Mouse (Mus musculus) stomach, embryonic 15.5 days (tissue): ENCODE results near the gene Cilp. TPM values are rescaled to one million over a fixed set of nuclear protein-coding genes. Genes with fewer than 3 reads are reported as not detected.
"Not testable (repeated sequence)": the region's sequence is repeated elsewhere in the genome, so short reads cannot be mapped to it uniquely, and the experiment has no call there.

ENCODE experiments used
- ATAC-seq: fragments of 200-750 bp; cut with Nextera tagmentation; 2 replicates; pipeline ENCODE4 v1.8.0; 2017; ENCODE audit warnings: low read depth, moderate number of reproducible peaks, moderate TSS enrichment; ENCODE audit not compliant: insufficient read depth, low FRiP score
- H3K27ac ChIP-seq: fragments of 300-500 bp; sonication (generic); 2 replicates; pipeline ENCODE4 v1.5.1; 2015; ENCODE audit warnings: mild to moderate bottlenecking, inconsistent platforms
- H3K27me3 ChIP-seq: fragments of 300-500 bp; sonication (generic); replicated peaks from 2 replicates; pipeline ENCODE4 v1.6.1; 2015; ENCODE audit warnings: inconsistent platforms
- H3K36me3 ChIP-seq: fragments of 300-500 bp; sonication (generic); 2 replicates; pipeline ENCODE4 v1.6.1; 2015; ENCODE audit warnings: inconsistent platforms
- H3K4me1 ChIP-seq: fragments of 300-500 bp; sonication (generic); 2 replicates; pipeline ENCODE4 v1.6.1; 2015; ENCODE audit warnings: inconsistent platforms
- H3K4me2 ChIP-seq: fragments of 300-500 bp; sonication (generic); 2 replicates; pipeline ENCODE4 v1.6.1; 2015; ENCODE audit warnings: mild to moderate bottlenecking, inconsistent platforms
- H3K4me3 ChIP-seq: fragments of 300-500 bp; sonication (generic); replicated peaks from 2 replicates; pipeline ENCODE4 v1.5.1; 2015; ENCODE audit warnings: inconsistent platforms
- H3K9ac ChIP-seq: fragments of 300-500 bp; sonication (generic); 2 replicates; pipeline ENCODE4 v1.6.1; 2015; ENCODE audit warnings: inconsistent platforms
- H3K9me3 ChIP-seq: fragments of 300-500 bp; sonication (generic); 2 replicates; pipeline ENCODE4 v1.6.1; 2016; ENCODE audit warnings: inconsistent platforms
- WGBS: fragments of 180-500 bp; shearing (Covaris S2); methylation state at CpG from one replicate; pipeline ENCODE4 v1.1.7; 2015; 5-methylcytosine and 5-hydroxymethylcytosine counted together
- polyA plus RNA-seq: library from polyadenylated mRNA; unstranded; fragments of >200 nt; fragmentation: Nextera tagmentation; extraction: Ambion mirVana; gene quantifications from 2 replicates; pipeline ENCODE4 v1.2.1, GENCODE M21; 2015

Cilp gene
- polyA plus RNA-seq = 0.82 and 0.95 TPM in 2 replicates

GRCm38 (mm10) chr9:65264959-65265358 is at the start of gene Cilp:
Gene Cilp (plus strand): TSS chr9:65265180.
- Histone ChIP-seq H3K36me3 (no peaks in the 10 kb centered on the region), H3K27ac (no peak within 1 kb of the TSS), H3K4me3 (no peak within 1 kb of the TSS), H3K9ac (no peak within 1 kb of the TSS), H3K4me2 (no peak within 1 kb of the TSS), H3K9me3 (no peaks in the 10 kb centered on the region), H3K27me3 (no peaks in the 10 kb centered on the region), H3K4me1 (no peaks in the 10 kb centered on the region)
- WGBS = 32% methylated on average over 5 of the region's 5 CpGs
- ATAC-seq = no peak

GRCm38 (mm10) chr9:65215494-65216126 is 49.4 kb upstream of the Cilp start:
- H3K36me3 ChIP-seq = no peaks in the 10 kb centered on the region
- H3K27ac ChIP-seq = peak overlapping the region; percentile 94
- peak overlapping the region; percentile 75 for H3K9ac ChIP-seq
- H3K9me3 ChIP-seq = no peaks in the 10 kb centered on the region
- no peaks in the 10 kb centered on the region for H3K27me3 ChIP-seq
- H3K4me1 ChIP-seq = peaks cover 14% of the 10 kb centered on the region; the same call in 1 of the 2 replicates
- 1% methylated on average over 31 of the region's 31 CpGs for WGBS
- peak; percentile 81 for ATAC-seq
- H3K4me3 ChIP-seq = peak overlapping the region; percentile 69
- peak overlapping the region; percentile 88 for H3K4me2 ChIP-seq

GRCm38 (mm10) chr9:65216972-65217371 is 48.0 kb upstream of the Cilp start:
- Histone ChIP-seq H3K27ac (peak overlapping the region; percentile 48; the same call in 1 of the 2 replicates), H3K4me2 (peak overlapping the region; percentile 88; the same call in 1 of the 2 replicates), H3K36me3 (no peaks in the 10 kb centered on the region), H3K4me3 (no peak overlapping the region), H3K9me3 (no peaks in the 10 kb centered on the region), H3K27me3 (no peaks in the 10 kb centered on the region), H3K9ac (no peak overlapping the region), H3K4me1 (peaks cover 14% of the 10 kb centered on the region; the same call in 1 of the 2 replicates)
- WGBS = 34% methylated on average over 8 of the region's 8 CpGs
- ATAC-seq = no peak

- peak overlapping the region; percentile 48 for H3K27ac ChIP-seq
- no peaks in the 10 kb centered on the region for H3K27me3 ChIP-seq
- no peak for ATAC-seq
- H3K4me2 ChIP-seq = peak overlapping the region; percentile 6; the same call in 1 of the 2 replicates
- no peak overlapping the region for H3K9ac ChIP-seq
- WGBS = 53% methylated on average over 6 of the region's 6 CpGs
- H3K4me1 ChIP-seq = peaks cover 14% of the 10 kb centered on the region; the same call in 1 of the 2 replicates
- H3K4me3 ChIP-seq = no peak overlapping the region
- H3K36me3 ChIP-seq = no peaks in the 10 kb centered on the region
- H3K9me3 ChIP-seq = no peaks in the 10 kb centered on the region
Measured at GRCm38 (mm10) chr9:65217661-65218060, 47.3 kb upstream of the Cilp start.

GRCm38 (mm10) chr9:65218916-65219315 is 46.1 kb upstream of the Cilp start:
- H3K4me1 ChIP-seq = peaks cover 14% of the 10 kb centered on the region; the same call in 1 of the 2 replicates
- H3K9ac ChIP-seq = no peak overlapping the region
- H3K4me2 ChIP-seq = no peak overlapping the region
- no peak overlapping the region for H3K4me3 ChIP-seq
- no peaks in the 10 kb centered on the region for H3K9me3 ChIP-seq
- no peak overlapping the region for H3K27ac ChIP-seq
- ATAC-seq = no peak
- H3K36me3 ChIP-seq = no peaks in the 10 kb centered on the region
- WGBS = 70% methylated on average over 1 of the region's 1 CpGs
- H3K27me3 ChIP-seq = no peaks in the 10 kb centered on the region

- not testable (repeated sequence) for H3K9me3 ChIP-seq, H3K36me3 ChIP-seq, H3K4me3 ChIP-seq, H3K4me1 ChIP-seq, ATAC-seq, H3K27me3 ChIP-seq, H3K9ac ChIP-seq, H3K4me2 ChIP-seq, H3K27ac ChIP-seq
- WGBS = 50% methylated on average over 3 of the region's 3 CpGs
Measured at GRCm38 (mm10) chr9:65220398-65220797, 44.6 kb upstream of the Cilp start.

GRCm38 (mm10) chr9:65223927-65224326 is 41.1 kb upstream of the Cilp start:
- WGBS = 77% methylated on average over 6 of the region's 6 CpGs

GRCm38 (mm10) chr9:65225795-65226194 is 39.2 kb upstream of the Cilp start:
- Histone ChIP-seq H3K4me2 (no peak overlapping the region), H3K36me3 (0 out of 2 replicates have a peak, but pooled peaks cover 3% of the 10 kb centered on the region), H3K9me3 (no peaks in the 10 kb centered on the region), H3K27me3 (no peaks in the 10 kb centered on the region), H3K4me3 (no peak overlapping the region), H3K9ac (no peak overlapping the region), H3K4me1 (no peaks in the 10 kb centered on the region), H3K27ac (no peak overlapping the region)
- no peak for ATAC-seq
- WGBS = 42% methylated on average over 4 of the region's 4 CpGs

More at GRCm38 (mm10) chr9:65223927-65224326, 41.1 kb upstream of the Cilp start:
- Histone ChIP-seq H3K27me3 (no peaks in the 10 kb centered on the region), H3K4me2 (no peak overlapping the region), H3K9ac (no peak overlapping the region), H3K9me3 (no peaks in the 10 kb centered on the region), H3K4me3 (no peak overlapping the region), H3K27ac (no peak overlapping the region), H3K36me3 (no peaks in the 10 kb centered on the region), H3K4me1 (no peaks in the 10 kb centered on the region)
- no peak for ATAC-seq

GRCm38 (mm10) chr9:65230250-65230649 is 34.7 kb upstream of the Cilp start:
- H3K36me3 ChIP-seq = 0 out of 2 replicates have a peak, but pooled peaks cover 3% of the 10 kb centered on the region
- H3K9me3 ChIP-seq = no peaks in the 10 kb centered on the region
- H3K27ac ChIP-seq = no peak overlapping the region
- 0 out of 2 replicates have a peak, but pooled peaks cover 4% of the 10 kb centered on the region for H3K4me1 ChIP-seq
- H3K4me3 ChIP-seq = no peak overlapping the region
- no peak for ATAC-seq
- H3K4me2 ChIP-seq = no peak overlapping the region
- no peak overlapping the region for H3K9ac ChIP-seq
- no peaks in the 10 kb centered on the region for H3K27me3 ChIP-seq
- 80% methylated on average over 6 of the region's 6 CpGs for WGBS

GRCm38 (mm10) chr9:65231284-65231683 is 33.7 kb upstream of the Cilp start:
- 0 out of 2 replicates have a peak, but pooled peaks cover 3% of the 10 kb centered on the region for H3K36me3 ChIP-seq
- no peak for ATAC-seq
- WGBS = 59% methylated on average over 8 of the region's 8 CpGs

GRCm38 (mm10) chr9:65233243-65233985 is 31.6 kb upstream of the Cilp start:
- 83% methylated on average over 9 of the region's 9 CpGs for WGBS
- Histone ChIP-seq H3K4me2 (no peak overlapping the region), H3K9ac (no peak overlapping the region), H3K4me1 (peaks cover 4% of the 10 kb centered on the region; the same call in 1 of the 2 replicates), H3K9me3 (no peaks in the 10 kb centered on the region), H3K4me3 (no peak overlapping the region), H3K36me3 (0 out of 2 replicates have a peak, but pooled peaks cover 3% of the 10 kb centered on the region), H3K27ac (peak overlapping the region; percentile 44; the same call in 1 of the 2 replicates), H3K27me3 (no peaks in the 10 kb centered on the region)
- no peak for ATAC-seq

More at GRCm38 (mm10) chr9:65231284-65231683, 33.7 kb upstream of the Cilp start:
- no peak overlapping the region for H3K27ac ChIP-seq
- H3K4me2 ChIP-seq = no peak overlapping the region
- H3K4me3 ChIP-seq = no peak overlapping the region
- H3K9ac ChIP-seq = no peak overlapping the region
- no peaks in the 10 kb centered on the region for H3K9me3 ChIP-seq
- no peaks in the 10 kb centered on the region for H3K27me3 ChIP-seq
- 0 out of 2 replicates have a peak, but pooled peaks cover 4% of the 10 kb centered on the region for H3K4me1 ChIP-seq

- Histone ChIP-seq H3K36me3 (0 out of 2 replicates have a peak, but pooled peaks cover 3% of the 10 kb centered on the region), H3K27me3 (no peaks in the 10 kb centered on the region), H3K9ac (no peak overlapping the region), H3K4me3 (no peak overlapping the region), H3K4me2 (no peak overlapping the region), H3K4me1 (peaks cover 7% of the 10 kb centered on the region), H3K27ac (no peak overlapping the region), H3K9me3 (no peaks in the 10 kb centered on the region)
- no peak for ATAC-seq
- WGBS = 66% methylated on average over 3 of the region's 3 CpGs
Measured at GRCm38 (mm10) chr9:65234734-65235133, 30.2 kb upstream of the Cilp start.
